Mouse (Mus musculus) heart, embryonic 14.5 days (tissue): Measurements from ENCODE around the gene Omt2a. TPM values are rescaled to one million over a fixed set of nuclear protein-coding genes. Genes with fewer than 3 reads are reported as not detected.
"Not testable (repeated sequence)": the region's sequence is repeated elsewhere in the genome, so short reads cannot be mapped to it uniquely, and the experiment has no call there.

Source experiments
- ATAC-seq: fragments of 200-750 bp; cut with Nextera tagmentation; 2 replicates; pipeline ENCODE4 v1.8.0; 2017; ENCODE audit warnings: low read depth, moderate TSS enrichment; ENCODE audit not compliant: insufficient number of reproducible peaks, insufficient read depth, low FRiP score
- H3K27ac ChIP-seq, 2 experiments: fragments of 200-500 bp in 1 of 2; fragments of 300-500 bp in 1 of 2; sonication (generic) in 1 of 2; replicated peaks in 1 of 2; 2 replicates each; pipeline ENCODE4 v1.5.1; 2012 to 2014; ENCODE audit warnings: low read depth in 2 of 2, low read length in 2 of 2, control low read depth in 1 of 2, mild to moderate bottlenecking in 1 of 2, mixed read lengths in 1 of 2; ENCODE audit not compliant: control insufficient read depth in 1 of 2, insufficient read depth in 1 of 2
- H3K27me3 ChIP-seq: fragments of 300-500 bp; sonication (generic); 2 replicates; pipeline ENCODE4 v1.6.1; 2014; ENCODE audit warnings: mild to moderate bottlenecking, low read length, control low read depth; ENCODE audit not compliant: control insufficient read depth, insufficient read depth
- H3K36me3 ChIP-seq: fragments of 300-500 bp; sonication (generic); 2 replicates; pipeline ENCODE4 v1.6.1; 2014; ENCODE audit warnings: mild to moderate bottlenecking, control low read depth, low read length, mixed read lengths; ENCODE audit not compliant: control insufficient read depth, insufficient read depth
- H3K4me1 ChIP-seq, 2 experiments: fragments of 200-500 bp in 1 of 2; fragments of 300-500 bp in 1 of 2; sonication (generic) in 1 of 2; 2 replicates each; pipeline ENCODE4 v1.6.1; 2012 to 2014; ENCODE audit warnings: low read length in 2 of 2, control low read depth in 1 of 2, mixed read lengths in 1 of 2; ENCODE audit not compliant: control insufficient read depth in 2 of 2, insufficient read depth in 2 of 2
- H3K4me2 ChIP-seq: fragments of 300-500 bp; sonication (generic); 2 replicates; pipeline ENCODE4 v1.6.1; 2014; ENCODE audit warnings: mild to moderate bottlenecking, low read length
- H3K4me3 ChIP-seq, 2 experiments: fragments of 200-500 bp in 1 of 2; fragments of 300-500 bp in 1 of 2; sonication (generic) in 1 of 2; 2 replicates each; pipeline ENCODE4 v1.5.1; 2012 to 2014; ENCODE audit warnings: low read length in 2 of 2, mild to moderate bottlenecking in 2 of 2, control low read depth in 1 of 2, low read depth in 1 of 2, moderate library complexity in 1 of 2; ENCODE audit not compliant: control insufficient read depth in 1 of 2, insufficient read depth in 1 of 2
- H3K9ac ChIP-seq: fragments of 300-500 bp; sonication (generic); 2 replicates; pipeline ENCODE4 v1.6.1; 2014; ENCODE audit warnings: mild to moderate bottlenecking, low read length
- H3K9me3 ChIP-seq: fragments of 300-500 bp; sonication (generic); 2 replicates; pipeline ENCODE4 v1.6.1; 2016; ENCODE audit warnings: low read length, control low read depth; ENCODE audit not compliant: control insufficient read depth
- WGBS: fragments of 180-500 bp; shearing (Covaris S2); extraction: QIAGEN DNeasy Blood & Tissue Kit; methylation state at CpG from one replicate; pipeline ENCODE4 v1.1.7; 2014; 5-methylcytosine and 5-hydroxymethylcytosine counted together
- polyA plus RNA-seq: library from polyadenylated mRNA; unstranded; fragments of >200 nt; fragmentation: Nextera tagmentation; extraction: Ambion mirVana; gene quantifications from 2 replicates; pipeline ENCODE4 v1.2.1, GENCODE M21; 2014

Gene Omt2a
- polyA plus RNA-seq, 1 experiment from 2014 or later, result not detected

- H3K9ac ChIP-seq, H3K27me3 ChIP-seq, H3K27ac ChIP-seq, H3K4me1 ChIP-seq, H3K4me2 ChIP-seq, H3K4me3 ChIP-seq, H3K36me3 ChIP-seq, H3K9me3 ChIP-seq, ATAC-seq: not testable (repeated sequence)
- WGBS, result 9% methylated on average over 6 of the region's 6 CpGs
These were observed 18.5 kb downstream of the Omt2a start for GRCm38 (mm10) chr9:78296089-78296488.

GRCm38 (mm10) chr9:78294781-78295180 is 19.8 kb downstream of the Omt2a start:
- 75% methylated on average over 4 of the region's 7 CpGs for WGBS
- H3K4me2 ChIP-seq, H3K9ac ChIP-seq, H3K4me1 ChIP-seq, H3K27me3 ChIP-seq, H3K9me3 ChIP-seq, ATAC-seq, H3K36me3 ChIP-seq, H3K4me3 ChIP-seq, H3K27ac ChIP-seq: not testable (repeated sequence)

DNA sequence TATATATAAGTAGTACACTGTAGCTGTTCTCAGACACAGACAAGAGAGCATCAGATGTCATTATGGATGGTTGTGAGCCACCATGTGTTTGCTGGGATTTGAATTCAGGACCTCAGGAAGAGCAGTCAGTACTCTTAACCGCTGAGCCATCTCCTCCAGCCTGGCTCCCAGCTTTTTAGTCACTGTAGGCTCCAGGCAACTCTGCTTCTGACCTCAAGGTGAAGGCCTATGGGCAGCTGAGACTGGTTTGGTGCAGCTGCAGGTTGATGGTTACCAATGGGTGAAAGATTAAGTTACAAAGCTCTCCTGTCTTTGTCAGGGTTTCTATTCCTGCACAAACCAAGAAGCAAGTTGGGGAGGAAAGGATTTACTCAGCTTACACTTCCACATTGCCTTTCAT is 20.9 kb downstream of the Omt2a start:
- WGBS, result 76% methylated on average over 1 of the region's 1 CpGs
- not testable (repeated sequence) for H3K4me1 ChIP-seq, ATAC-seq, H3K9me3 ChIP-seq, H3K4me2 ChIP-seq, H3K4me3 ChIP-seq, H3K9ac ChIP-seq, H3K27ac ChIP-seq, H3K36me3 ChIP-seq, H3K27me3 ChIP-seq

DNA sequence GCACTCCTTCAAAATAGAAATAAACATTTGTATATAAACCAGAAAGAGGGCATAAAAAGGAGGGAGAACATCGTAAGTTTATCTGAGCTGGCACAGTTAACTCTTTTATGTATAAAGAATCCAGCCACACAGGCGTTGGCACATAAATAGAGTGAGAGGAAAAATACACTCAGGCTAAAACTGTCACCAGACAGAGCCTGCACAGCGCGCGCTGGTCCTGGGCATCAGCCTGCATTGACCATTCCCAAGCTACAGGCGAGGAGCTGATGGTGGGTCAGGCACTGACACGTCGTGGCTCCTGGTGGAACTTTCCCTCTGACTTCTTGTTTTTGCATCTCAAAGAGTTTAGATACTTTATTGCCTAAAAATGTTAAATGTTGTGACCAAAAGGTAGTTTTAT is 22.1 kb downstream of the Omt2a start:
- H3K9ac ChIP-seq, H3K36me3 ChIP-seq, H3K4me3 ChIP-seq, H3K27me3 ChIP-seq, H3K4me1 ChIP-seq, H3K9me3 ChIP-seq, ATAC-seq, H3K27ac ChIP-seq, H3K4me2 ChIP-seq: not testable (repeated sequence)
- 81% methylated on average over 8 of the region's 8 CpGs for WGBS

GRCm38 (mm10) chr9:78289723-78290122 is 24.9 kb downstream of the Omt2a start, which contains the start of gene Gm10639:
Gene Gm10639 (plus strand): TSS chr9:78289923.
- WGBS, result 73% methylated on average over 3 of the region's 3 CpGs
- not testable (repeated sequence) for H3K4me2 ChIP-seq, ATAC-seq, H3K4me1 ChIP-seq, H3K4me3 ChIP-seq, H3K27ac ChIP-seq, H3K27me3 ChIP-seq, H3K9me3 ChIP-seq, H3K9ac ChIP-seq, H3K36me3 ChIP-seq

DNA sequence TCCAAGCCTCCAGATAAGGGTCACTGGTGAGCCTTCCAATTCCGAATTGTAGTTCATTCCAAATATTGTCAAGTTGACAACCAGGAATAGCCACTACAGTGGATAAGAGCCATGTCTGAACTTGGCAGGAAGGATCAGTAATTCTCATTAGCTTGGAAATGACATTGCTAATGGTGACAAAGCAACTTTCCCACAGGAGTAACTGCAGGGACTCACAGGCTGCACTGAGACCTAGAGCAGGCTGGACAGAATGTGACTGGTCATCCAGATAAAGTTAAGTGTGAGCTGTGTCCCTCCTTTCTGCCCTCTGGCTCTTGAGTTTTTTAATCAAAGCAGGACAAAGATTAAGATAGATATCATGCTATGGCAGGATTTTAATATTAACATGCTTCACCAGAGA is 25.5 kb downstream of the Omt2a start:
- not testable (repeated sequence) for H3K9me3 ChIP-seq, H3K4me3 ChIP-seq, H3K27me3 ChIP-seq, H3K36me3 ChIP-seq, H3K4me2 ChIP-seq, H3K27ac ChIP-seq, ATAC-seq, H3K9ac ChIP-seq, H3K4me1 ChIP-seq
- WGBS, result 50% methylated on average over 1 of the region's 1 CpGs

DNA sequence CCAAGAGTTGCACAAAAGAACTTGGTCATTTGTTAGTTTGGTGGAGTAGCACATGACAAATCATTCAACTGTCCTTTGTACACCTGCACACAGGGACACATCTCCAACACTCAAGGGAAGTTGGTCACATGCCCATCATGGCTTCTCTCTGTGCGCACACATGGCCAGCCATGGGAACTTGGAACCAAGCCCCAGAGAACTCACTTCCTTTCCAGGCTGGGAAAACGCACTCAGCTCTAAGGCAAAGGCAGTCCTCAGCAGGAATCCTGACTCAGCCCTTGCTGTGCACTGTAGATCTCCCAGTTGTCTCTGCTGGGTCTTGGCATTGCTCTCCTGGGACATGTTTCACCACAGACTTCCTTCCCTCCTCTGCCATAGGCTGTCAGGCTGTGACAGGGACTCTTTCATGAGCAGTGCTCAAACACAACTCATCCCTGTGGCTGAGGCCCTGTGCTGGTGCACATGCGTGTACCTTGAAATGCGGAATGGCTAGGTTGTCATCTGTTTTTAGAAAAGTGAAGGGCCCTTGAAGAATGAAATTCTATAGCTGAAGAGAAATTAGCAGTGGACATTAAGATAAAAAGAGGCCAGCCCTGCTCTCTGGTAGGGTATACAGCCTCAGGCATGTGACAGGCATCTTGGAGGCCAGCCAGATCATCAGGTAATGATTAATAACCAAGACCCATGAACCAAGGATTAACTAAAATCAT is 32.4 kb downstream of the Omt2a start:
- not testable (repeated sequence) for H3K36me3 ChIP-seq, H3K4me1 ChIP-seq, H3K9me3 ChIP-seq, H3K27me3 ChIP-seq, H3K4me2 ChIP-seq, ATAC-seq, H3K4me3 ChIP-seq, H3K9ac ChIP-seq, H3K27ac ChIP-seq
- 71% methylated on average over 4 of the region's 4 CpGs for WGBS

GRCm38 (mm10) chr9:78270945-78271344 is 43.7 kb downstream of the Omt2a start:
- not testable (repeated sequence) for H3K4me2 ChIP-seq, H3K4me3 ChIP-seq, H3K9me3 ChIP-seq, ATAC-seq, H3K9ac ChIP-seq, H3K27me3 ChIP-seq, H3K36me3 ChIP-seq, H3K4me1 ChIP-seq, H3K27ac ChIP-seq
- 73% methylated on average over 3 of the region's 3 CpGs for WGBS
